Mouse (Mus musculus): ENCODE measurements around the gene Fcna.

Fcna gene

DNA sequence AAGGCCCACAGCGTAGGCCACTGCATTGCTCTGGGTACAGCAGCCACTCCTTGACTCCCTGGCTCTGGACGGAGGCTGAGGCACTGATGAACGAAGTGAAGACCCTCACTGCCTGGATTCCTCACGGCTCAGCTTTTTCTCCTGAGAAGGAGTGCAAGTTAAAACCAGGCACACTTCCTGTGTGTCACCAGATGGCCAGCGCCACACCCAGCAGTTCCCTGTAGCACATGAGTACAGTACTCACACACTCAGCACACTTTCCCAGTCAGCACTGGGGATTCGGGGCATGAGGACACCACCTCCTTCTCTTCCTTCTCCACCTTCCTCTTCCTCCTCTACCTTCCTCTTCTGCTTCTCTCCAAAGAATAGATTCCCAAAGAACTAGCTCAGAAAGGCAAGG lies at the start of gene Fcna:
Gene Fcna, minus strand, starts transcription at position 220 of the 400 bp plus-strand sequence.
- CTCF ChIA-PET = interaction anchor here (0.6 kb wide), 1 partner anchor 191 kb away, joined by 3 read pairs; no protein-coding TSS in a partner anchor

DNA sequence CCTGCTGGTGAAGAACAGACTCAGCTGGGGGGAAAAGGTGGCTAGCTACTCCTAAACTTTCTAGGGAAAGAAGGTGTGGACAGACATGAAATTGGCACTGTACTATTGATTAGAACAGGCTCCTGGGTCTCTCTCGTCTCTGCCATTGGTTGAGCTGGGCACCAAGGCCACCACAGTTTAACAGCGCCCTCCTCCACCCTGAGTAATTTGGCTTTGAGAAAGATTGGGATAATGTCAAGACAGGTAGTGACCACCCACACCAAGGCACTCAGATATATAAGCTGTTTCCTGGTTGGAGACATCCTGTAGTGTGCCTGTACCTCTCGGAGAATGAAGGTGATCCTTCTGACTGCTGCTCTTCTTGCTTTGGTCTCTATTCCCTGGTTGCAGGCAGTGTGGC lies 48.7 kb upstream of the Fcna start, which contains the start of gene Lcn6:
Gene Lcn6, plus strand, starts transcription at position 301 of the 400 bp plus-strand sequence.
- CTCF ChIA-PET = no interaction called here

DNA sequence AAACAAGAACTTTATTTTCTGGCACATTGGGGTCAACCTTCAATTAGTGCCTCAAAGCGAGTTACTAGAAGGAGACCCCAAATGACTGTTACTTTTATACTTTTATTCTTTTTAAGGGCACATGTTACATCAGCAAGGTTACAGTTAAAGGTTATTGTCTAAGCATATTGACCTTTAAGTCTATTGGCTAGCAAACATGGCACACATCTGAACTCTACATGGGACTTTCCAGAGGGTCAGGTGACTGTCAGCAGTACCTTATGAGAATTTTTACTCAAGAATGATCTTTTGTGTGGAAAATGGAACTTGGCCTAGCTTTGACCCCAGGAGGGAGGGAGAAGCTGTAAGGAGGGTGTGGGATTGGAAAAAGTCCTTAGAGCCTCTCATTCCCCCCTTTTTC lies 38.7 kb upstream of the Fcna start:
- CTCF ChIA-PET = no interaction called here

DNA sequence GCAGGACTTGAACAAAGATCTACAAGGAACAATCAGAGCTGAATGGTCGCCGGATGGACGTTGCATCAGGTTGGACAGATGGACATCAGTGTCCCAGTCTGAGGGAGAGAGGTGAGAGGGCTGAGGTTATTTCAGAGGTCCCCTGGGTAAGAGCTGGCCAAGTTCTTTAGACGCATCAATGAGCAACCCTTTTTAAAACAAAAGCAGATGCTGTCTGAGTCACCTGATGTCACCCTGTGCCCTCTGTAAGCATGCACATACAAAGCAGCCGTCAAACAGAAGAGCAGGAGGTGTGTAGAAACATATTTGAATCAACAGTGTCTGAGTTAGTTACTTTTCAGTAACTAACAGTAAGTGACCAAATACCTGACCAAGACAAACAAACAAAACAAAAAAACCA lies 36.3 kb upstream of the Fcna start:
- CTCF ChIA-PET = no interaction called here

DNA sequence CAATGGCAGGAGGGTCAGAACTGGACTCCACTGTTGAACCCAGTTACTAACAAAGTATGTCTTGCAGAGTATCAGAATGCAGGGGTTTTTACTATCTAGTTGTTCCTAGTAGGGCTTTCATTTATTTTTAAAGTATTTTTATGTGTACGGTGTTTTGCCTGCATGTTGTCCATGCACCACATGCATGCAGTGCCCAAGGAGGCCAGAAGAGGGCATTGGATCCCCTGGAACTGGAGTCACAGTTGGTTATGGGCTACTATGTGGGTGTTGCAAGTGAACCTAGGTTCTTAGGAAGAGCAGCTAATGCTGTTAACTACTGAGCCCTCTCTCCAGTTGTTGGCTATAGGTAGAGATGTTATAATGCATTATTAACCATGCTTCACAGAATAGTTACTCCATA lies 35.7 kb upstream of the Fcna start:
- CTCF ChIA-PET = no interaction called here

DNA sequence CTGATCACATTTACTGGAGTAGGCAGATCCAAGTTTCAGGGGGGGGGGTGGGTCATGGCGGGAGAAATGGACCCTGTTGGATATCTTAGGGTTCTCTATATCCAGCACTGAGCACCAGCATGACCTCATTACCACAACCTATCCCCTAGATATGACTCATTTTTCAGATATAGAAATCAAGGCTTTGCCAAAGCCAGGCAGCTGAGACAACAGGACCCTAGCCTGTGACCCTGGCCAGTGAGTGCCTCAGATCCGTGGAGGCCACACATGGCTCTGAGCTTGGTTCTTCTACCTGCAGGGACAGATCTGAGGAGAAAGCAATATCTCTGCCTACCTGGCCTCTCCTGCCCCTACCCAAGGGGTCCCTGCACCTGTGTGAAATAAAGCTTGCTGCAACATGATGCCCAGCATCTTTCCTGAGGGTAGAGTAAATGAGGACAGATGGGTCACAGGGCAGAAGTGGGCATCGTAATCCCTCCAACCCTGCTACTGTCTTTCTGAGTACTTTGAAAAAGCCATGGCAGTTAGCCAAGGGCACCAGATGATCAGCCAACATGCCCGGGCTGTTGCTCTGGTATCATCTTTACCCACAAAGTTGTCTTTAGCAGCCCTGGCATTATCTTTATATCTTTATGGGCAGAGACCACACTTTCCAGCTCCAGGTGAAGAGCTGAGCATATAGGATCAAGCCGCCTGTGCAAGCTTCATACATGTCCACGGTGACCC lies 33.6 kb upstream of the Fcna start:
- CTCF ChIA-PET = no interaction called here

DNA sequence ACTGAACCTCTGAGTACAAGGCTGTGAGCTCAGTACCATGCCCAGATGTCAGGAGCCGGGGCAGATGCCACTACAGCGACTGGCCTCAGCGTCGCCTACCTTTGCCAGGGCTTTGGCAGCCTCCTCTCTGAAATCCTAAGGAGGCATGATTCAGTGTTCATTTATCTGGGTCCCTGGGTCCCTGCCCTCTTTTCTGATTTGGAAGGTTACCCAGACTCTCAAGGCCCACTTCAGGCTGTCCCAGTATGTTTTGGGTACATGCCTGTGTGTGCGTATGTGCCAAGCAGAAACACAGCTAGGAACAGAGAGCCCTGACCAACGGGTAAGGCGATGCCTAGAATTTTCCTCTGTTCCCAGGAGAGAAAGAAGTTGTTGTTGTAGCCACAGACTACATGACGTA lies 32.4 kb upstream of the Fcna start:
- CTCF ChIA-PET = interaction anchor here (0.6 kb wide), 1 partner anchor 423 kb away, joined by 3 read pairs; no protein-coding TSS in a partner anchor

DNA sequence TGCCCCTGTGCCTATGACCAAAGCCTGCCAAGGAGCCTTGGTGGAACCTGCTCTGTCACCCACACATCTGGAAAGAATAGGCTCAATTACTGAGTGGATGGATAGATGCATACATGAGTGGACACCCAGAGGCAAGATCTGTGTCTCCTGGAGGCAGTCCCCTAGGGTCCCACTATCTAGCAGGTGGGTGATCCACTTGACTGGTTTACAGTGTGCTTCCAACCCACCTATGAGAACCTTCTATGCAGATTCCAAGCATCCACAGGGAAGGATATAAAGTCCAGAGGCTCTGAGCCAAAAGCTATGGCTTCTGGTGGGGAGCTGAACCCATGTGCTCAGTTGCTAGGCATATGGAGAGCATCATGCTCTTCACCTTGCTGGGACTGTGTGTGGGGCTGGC lies 29.8 kb upstream of the Fcna start, which contains the start of gene Lcn5:
Gene Lcn5, plus strand, starts transcription at position 301 of the 400 bp plus-strand sequence.
- CTCF ChIA-PET = no interaction called here

DNA sequence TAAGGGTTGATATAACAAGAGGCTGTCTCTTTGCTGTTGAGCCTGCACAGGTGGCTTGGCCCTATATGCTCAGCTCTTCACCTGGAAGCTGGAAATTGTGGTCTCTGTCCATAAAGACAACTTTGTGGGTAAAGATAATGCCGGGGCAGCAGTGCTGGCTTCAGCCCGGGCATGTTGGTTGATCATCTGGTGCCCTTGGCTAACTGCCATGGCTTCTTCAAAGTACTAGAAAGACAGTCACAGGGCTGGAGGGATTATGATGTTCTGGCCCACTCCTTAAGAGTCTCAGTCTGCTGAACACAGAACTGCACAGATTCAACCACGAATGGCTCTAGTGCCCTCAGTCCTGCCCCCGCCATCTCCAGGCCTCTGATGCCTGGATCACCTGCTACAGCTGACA lies 29.4 kb upstream of the Fcna start:
- CTCF ChIA-PET = no interaction called here

DNA sequence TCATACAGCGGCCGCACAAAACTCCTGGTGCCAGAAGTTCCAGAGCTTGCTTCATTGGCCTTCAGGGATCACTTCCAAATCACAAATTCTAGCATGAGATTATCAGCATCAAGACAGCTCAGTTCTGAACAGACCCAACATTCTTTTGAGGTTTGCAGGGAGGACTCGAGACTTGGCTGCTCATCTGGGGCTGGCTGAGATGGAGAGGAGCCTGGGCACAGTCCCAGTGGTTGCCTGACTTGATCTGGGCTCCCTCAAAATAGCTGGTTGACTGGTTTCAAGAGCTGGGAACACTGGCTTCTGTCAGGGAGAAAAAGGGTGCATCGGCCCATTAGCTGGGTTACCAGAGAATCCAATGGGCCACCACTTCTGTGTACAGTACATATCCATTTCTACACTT lies 28.9 kb upstream of the Fcna start:
- CTCF ChIA-PET = no interaction called here

DNA sequence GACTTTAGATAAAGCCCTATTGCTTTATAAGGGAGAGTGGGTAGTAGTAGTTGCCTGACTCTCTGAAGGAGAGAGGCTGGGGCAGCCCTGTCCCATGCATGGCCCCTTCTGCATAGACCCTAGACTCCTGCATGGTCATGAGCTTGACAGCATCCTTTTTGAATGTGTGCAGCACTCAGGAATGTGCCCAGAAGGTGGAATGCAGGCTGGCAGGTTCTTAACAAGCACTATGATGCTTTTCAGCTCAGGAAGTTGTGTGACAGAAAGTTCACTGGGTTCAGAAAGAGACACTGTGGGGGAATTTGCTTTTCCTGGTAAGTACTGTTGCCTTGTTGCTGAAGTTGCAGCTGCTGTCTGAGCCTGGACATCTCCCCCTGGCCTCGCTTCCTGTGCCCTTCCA lies 26.7 kb upstream of the Fcna start:
- CTCF ChIA-PET = no interaction called here

DNA sequence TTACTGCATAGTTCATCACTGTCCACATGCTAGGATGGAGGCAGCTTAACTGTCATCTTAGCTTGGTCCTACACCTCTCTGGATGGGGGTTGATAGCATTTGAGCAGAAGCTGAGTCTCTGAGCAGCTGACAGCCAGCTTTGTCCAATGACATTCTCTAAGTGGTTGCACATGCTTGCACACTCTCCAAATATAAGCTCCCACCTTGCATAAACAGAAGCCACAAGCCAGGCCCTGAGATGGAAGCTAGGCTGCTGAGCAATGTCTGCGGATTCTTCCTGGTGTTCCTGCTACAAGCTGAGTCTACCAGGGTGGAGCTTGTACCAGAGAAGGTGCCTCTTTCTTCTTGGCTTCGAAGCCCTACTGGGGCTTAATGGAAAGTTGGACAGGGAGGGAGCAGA lies 25.1 kb upstream of the Fcna start, which contains the start of gene Lcn8:
Gene Lcn8, plus strand, starts transcription at position 219 of the 400 bp plus-strand sequence.
- CTCF ChIA-PET = interaction anchor here (0.8 kb wide), 1 partner anchor 145 kb away, joined by 4 read pairs; no protein-coding TSS in a partner anchor

DNA sequence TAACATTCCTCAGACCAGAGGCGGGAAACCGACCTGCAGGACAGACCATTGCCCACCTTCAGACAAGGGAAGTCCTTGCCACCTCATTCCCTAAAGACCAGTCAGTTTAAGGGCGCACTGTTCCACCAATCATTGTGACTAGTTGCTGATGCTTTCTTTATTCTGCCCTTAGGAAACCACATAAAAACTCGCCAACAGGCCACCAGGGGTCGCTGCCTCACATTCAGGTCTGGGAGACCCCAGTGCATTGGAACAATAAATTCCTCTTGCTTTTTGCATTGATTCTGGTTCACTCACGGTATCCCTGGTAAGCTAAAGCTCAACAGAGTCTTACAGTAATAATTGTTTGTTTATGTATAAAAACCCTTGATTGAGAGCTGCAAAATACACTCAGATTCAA lies 12.1 kb upstream of the Fcna start:
- CTCF ChIA-PET = interaction anchor here (0.8 kb wide), 1 partner anchor 42 kb away, joined by 3 read pairs; the partner anchor contains the start of gene Lcn10

DNA sequence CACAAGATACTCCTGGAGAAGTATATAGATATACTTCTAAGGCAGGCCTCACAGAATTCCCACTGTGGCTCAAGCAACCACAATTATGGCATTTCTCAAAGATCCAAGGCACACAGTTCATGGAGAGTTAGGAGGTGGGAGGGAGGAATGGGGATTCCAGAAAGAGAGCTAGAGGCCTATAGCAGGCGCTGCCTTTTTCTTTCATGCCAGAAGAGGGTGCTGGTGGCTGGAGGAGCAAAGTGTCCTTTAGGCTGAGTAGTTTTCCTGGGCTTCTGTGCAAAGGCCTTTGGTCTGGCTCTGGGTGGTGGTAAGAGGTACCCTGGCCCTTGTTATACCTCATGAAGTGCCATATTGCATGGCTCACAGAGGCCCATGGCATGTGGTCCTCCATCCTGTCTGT lies 6.2 kb upstream of the Fcna start:
- CTCF ChIA-PET = no interaction called here

DNA sequence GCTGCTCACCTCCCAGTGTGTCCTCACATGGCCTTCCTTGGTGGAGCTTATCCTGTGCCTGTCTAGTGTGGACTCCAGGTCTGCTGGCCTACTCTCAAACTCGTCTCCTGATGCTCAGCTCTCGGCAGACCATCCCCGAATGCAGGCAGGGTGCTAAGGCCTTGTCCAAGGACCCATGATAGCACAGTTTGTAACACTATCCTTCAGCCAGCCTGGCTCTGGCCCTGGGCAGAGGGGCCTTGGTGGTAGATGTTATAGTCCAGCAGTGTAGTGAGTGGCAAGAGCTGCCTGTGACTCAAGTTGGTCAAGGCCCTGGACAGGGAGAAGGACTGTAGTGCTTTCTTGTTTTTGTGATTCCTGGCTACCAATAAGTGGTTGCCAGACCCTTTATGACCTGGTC lies 5.8 kb upstream of the Fcna start:
- CTCF ChIA-PET = no interaction called here

DNA sequence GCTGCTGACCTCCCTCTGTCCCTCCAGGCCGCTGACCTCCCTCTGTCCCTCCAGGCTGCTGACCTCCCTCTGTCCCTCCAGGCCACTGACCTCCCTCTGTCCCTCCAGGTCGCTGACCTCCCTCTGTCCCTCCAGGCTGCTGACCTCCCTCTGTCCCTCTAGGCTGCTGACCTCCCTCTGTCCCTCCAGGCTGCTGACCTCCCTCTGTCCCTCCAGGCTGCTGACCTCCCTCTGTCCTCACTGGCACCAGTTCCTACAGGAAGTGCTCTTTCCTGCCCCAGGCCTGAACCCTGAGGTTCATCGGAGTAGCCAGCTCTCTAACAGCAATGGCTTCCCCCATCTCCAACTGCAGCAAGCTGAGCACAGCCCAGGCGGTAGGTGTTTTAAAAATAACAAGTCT lies 908 bp upstream of the Fcna start:
- CTCF ChIA-PET = interaction anchor here (0.7 kb wide), 1 partner anchor 207 kb away, joined by 3 read pairs; no protein-coding TSS in a partner anchor

DNA sequence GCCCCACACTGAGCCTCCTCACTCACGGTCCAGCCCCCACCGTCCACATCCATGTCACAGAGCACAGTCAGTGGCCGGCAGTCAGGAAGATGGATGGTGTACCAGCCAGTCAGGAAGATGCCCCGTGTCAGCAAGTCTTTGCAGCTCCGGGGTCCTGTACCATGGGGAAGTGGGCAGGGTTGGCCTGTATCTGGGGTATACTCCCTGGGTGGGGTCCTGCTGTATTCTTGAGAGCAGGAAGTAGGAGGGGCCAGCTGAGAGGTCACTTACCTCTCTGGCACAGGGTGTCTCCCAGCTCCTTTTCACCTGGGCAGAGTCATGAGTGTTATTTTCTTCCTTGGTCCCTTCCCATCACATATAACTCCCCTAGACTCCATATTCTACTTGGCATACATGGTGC lies 1.8 kb downstream of the Fcna start:
- CTCF ChIA-PET = no interaction called here

DNA sequence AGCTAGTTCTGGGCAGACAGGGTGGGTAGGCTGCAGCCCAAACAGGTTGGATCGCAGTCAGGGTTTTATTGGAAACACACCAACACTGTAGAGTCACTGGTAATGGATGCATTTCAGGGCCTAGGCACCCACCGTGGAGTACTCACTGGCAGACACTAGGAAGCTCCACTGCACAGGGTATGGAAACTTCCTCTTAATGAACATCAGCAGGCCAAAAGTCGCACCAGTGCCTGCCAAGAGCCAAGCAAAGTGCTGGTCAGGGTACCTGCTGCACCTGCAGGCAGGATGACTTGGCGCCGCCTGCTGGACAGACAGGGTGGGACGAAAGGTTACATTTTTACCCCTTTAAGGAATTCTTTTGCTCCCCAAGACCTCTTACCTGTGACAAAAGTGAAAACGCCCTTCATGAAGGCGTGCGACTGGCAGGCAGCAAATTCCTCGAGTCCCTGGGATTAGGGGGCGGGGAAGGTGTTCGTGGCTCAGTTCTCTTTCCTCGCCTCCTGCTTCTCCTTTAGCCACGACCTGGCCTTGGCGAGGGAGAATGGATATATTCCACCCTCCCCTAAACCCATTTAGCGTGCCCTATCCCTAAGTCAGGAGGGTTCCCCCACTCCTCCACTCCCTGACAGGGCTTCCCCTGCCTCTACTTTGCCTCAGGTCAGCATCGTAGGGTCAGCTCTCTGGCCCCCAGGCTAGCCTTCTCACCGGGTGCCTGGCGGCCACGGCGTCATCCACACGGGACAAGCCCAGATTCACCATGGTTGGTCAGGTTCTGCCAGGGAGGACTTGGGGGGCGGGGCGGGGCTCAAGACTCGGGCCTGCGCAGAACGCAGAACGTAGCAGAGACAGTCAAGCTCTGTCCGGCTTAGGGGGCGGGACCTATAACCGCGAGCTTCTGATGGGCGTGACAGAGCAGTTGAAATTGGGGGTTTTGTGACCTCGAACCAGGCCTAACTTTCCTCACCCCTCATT lies 6.3 kb downstream of the Fcna start, which contains the start of gene Tmem141:
Gene Tmem141, minus strand, starts transcription at position 777 of the 972 bp plus-strand sequence.
- CTCF ChIA-PET = no interaction called here

DNA sequence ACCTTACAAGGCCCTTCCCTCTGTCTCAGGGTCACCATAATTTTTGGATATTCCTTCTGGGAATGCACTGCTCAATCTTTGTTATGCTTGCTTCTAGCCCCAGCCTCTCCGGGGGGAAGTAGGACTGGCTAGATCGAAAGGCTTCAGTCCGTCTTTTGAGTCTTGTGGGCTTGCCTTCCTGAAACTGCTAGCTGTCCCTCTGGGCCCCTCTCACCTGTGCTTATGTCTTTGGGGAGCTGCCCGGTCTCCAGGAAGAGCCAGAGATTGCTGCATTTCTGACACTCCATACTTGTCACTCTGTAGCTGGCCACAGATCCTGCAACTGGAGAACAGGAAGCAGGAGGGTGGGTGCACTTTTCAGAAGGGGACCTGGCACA lies 7.0 kb downstream of the Fcna start:
- CTCF ChIA-PET = no interaction called here

DNA sequence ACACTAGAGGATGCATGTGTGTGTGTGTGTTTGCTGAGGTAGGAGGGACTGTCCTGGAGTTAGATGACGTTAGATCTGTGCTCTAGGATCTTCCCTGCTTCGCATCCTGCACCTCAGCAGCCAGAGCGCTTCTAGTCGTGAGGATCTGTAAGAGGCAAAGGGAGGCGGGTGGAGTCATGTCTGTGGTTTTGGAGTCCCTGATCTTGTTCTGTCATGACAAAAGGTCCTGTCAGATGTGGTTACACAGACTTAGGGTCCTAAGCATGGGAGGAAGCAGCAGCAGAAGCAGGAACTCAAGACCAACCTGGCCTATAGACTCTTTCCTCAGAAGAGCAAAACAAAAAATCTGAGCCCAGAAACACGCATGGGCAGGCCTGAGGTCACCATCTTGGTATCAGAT lies 7.4 kb downstream of the Fcna start:
- CTCF ChIA-PET = no interaction called here

DNA sequence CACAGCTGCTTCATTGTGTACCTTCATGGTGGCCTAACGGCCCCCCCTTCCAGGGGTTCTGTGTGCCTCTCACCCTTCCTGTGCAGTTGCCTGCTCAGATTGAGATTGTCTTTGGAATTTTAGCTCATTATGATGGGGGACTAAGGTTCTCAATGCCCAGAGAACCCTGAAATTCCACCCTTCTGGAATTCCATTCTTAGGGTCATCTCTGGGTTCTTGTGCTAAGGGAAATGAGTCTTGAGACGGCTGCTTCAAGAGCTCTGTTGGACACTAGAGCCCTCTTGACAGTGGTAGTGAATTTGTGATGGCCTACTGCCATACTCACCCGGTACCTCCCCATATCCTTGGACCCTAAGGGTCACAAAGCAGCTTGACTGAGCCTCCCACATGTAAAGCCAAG lies 10.3 kb downstream of the Fcna start, which contains the start of gene Ccdc183:
Gene Ccdc183, minus strand, starts transcription at position 101 of the 400 bp plus-strand sequence.
- CTCF ChIA-PET = no interaction called here

DNA sequence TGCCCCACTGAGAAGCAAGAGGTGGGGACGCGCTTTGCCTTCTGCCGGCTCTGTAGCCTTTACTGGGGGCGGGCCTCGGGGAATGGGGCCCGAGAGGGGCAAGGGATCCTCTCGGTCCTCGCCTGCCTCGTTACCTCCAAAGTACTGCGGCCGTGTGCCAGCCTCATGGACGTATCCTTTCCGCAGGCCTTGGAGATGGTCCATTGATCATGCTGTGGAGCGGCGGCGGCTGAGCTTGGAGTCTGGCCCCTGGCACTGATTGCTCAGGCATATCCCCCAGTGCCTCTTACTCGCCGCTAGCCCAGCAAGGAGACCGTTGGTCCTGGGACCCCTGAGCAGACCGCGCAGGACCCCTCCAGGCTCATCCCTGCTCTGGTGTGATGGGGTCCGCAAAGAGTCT lies 11.4 kb downstream of the Fcna start:
- CTCF ChIA-PET = no interaction called here
